Mouse (Mus musculus): Measurements from ENCODE around the gene Pnmal1.

The Pnmal1 gene

DNA sequence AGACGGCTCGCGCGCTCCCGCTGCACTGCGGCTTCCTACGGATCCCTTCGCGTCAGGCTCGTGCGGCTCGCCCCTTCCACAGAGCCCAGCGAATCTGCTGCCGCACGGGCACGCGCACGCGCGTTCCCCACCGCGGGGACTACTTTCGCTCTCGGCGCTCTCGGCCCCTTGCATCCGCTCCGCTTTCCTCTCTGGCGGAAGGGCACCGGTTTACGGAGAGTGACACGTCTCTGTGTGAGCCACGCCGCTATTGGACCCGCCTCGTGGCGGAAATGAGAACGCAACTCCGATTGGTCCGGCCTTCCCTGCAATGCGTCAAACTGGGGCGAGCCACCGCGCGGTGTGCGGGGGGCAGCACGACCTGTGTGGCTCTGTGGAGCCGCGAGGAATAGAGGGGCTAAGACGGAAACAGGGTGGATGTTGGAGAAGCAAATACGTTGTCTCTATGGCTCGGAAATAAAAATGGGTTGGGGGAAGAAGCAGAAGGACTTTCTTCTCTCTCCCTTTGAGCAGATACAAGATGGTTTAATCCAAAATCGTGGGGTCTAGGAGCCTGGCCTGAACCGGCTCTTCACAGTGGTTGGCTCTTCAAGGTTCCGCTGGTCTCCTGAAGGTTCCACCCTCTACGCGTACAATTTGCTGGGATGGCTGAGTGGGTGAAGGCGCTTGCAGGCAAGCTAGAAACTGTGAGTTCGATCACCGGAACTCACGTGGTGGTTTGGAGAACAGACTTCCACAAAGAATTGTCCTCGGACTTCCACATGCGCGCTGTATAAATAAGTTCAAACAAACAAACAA, 35.2 kb upstream of the Pnmal1 start, which contains the start of gene Calm3:
Gene Calm3, minus strand, starts transcription at position 78 of the 798 bp plus-strand sequence.
- peak; percentile 98 to 100 for DNase-seq (ENCODE audit: low spot score in 2 of 2)

DNA sequence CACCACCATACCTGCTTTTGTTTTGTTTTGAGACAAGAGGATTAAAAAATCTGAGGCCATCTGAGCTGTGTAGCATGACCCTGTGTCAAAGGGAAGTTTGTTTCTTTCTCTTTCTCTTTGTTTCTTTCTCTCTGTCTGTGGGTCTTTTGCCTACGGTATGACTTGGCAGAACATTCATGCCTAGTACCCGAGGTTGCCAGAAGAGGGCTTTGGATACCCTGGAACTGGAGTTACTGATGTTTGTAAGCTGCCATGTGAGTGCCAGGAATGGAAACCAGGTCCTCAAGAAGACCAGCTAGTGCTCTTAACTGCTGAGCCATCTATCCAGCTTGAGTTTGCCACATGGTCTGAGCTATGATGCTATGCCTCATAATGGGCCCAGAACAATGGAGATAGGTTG, 31.1 kb upstream of the Pnmal1 start:
- DNase-seq (ENCODE audit: low spot score in 2 of 2): no peak

DNA sequence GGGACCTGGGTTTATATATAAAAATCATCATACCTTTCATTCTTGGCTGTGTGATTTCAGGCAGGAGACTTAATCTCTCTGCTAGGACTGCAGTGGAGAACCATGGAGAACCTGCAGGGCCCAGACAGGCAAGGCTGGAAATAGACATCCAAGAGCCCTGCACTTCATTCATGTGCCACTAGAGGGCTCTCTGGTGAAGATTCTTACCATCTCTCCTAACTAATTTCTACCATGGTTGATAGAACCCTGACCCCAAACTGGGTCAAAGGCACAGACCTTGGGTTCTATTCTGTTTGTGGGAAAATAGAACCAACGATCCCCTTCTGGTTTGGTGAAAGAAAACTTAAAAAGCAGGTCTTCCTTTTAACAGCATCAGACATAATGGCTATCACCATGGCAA, 28.6 kb upstream of the Pnmal1 start:
- peak in 1 of 2 experiments; percentile 70 for DNase-seq (ENCODE audit: low spot score in 2 of 2)

DNA sequence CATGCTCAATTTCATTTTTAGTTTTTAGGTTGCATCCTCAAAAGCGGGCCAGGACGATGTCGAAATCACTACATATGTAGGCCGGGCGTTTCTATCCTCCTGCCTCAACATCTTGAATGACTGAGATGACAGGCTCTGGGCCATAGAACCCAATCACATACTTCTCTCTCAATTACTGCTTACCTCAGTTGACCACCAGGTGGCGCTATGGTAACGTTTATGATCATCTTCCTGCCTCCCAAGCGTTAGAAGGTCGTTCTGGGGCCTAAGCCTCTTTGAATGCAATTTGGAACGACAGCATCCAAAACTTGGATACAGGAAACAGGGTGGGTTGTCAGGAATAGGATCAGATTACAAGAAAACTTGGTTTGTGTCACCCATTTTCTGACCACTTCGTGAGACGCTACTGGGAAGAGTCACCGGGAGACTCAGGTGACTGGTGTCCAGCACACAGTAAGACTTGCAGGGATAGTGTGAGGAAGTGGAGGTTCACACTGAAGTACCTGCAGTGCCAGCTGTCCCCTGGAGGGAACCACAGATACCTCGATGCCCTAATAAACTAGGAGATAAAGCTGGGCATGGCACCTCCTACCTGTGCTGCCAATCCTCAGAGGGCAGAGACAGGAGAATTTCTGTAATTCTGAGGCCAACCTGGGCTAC, 27.4 kb upstream of the Pnmal1 start:
- DNase-seq (ENCODE audit: low spot score in 2 of 2): peak in 1 of 2 experiments; percentile 86

DNA sequence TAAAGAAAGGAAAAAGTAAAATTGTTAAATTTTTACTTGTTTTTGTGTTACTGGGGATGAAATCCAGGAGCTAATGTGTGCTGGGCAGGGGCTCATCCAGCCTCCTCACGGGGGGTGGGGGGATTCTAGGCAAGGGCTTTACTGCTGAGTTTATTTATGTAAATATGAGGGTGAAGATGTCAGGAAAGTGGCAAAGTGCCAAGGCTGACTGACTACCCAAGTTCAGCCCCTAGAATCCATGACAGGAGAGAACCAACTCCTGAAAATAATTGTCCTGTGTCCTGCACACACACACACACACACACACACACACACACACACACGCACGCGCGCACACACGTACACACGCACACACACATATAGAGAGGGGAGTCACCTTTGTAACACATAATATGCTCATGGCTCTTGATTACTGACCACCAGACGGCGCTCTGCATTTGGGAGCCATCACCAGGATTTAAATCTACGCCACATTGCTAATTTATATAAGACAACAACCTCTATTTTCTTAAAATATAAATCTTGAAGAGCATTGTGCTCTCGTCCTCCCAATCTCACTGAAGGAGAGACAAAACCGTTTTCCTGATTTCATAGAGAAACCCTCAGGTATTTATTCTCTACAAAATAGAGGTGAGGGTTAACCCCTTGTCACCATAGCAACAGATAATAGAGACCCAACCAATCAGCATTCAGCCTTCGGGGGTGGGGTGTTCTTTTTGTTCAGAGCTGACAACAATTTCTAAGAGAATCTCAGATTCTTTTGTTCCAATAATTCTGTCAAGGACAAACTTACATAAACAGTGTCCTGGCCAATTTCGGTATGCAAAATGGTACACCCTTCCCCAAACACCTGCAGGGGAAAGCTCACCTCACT, 26.5 kb upstream of the Pnmal1 start:
- DNase-seq (ENCODE audit: low spot score in 2 of 2): peak in 1 of 2 experiments; percentile 68

DNA sequence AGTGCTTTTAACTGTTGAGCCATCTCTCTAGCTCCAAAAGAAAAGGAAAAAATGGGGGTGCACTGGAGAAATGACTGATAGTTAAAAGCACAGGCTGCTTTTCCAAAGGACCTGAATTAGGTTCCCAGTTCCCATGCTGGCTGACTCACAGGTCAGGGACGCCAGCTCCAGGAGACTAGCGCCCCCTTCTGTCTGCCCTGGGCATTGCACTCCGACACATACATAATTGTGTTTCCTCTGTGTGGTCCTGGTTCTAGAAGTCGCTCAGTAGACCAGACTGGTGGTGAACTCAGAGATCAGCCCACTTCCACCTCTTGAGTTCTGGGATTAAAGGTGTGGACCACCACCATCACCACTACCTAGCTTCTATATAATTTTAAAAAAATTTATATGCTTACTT, 22.2 kb upstream of the Pnmal1 start:
- DNase-seq (ENCODE audit: low spot score in 2 of 2): no peak

DNA sequence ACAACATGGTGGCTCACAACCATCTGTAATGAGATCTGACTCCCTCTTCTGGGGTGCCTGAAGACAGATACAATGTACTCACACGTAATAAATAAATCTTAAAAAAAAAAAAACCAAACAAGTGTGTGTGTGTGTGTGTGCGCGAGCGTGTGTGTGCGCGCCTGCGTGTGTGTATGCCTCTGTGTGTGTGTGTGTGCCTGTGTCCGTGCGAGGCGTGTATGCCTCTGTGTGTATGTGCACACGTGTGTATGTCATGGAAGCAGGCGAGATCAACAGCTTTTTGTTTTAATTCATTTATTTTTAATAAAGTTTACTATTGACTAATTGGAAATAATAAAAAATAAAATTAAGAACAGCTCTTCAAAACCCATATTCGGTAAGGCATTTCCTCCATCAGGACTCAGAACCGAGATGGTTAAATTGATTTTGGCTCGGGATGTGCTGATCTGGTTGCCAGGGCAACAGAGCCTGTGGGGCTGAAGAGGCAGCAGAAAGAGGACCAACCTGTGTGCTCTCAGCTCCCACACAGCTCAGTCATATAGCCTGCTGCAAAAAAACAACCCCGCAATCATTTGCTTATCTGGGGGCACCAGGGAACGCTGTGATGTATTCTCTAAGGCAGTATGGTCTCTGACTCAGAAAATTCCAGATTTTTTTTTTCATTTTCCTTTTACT, 21.2 kb upstream of the Pnmal1 start:
- DNase-seq (ENCODE audit: low spot score in 2 of 2): peak in 1 of 2 experiments; percentile 66

DNA sequence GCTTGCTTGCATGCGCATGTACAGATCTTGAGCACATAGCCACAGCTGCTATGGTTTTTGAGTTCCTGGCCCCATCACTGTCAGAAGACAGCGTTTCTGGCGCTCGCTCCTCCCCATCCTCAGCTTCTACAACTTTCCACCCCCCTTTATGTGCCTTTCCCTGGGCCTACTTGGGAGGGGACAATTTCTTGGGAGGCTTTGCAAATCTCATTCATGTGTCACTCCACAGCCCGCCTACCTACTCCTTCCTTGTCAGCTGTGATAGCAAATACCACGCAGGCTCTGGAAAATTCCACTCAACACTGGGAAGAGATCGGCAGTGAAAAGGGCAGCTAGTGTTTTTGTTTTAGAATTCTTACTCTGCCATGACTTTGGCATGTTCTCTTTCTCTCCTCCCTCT, 19.2 kb upstream of the Pnmal1 start:
- DNase-seq (ENCODE audit: low spot score in 2 of 2): no peak

DNA sequence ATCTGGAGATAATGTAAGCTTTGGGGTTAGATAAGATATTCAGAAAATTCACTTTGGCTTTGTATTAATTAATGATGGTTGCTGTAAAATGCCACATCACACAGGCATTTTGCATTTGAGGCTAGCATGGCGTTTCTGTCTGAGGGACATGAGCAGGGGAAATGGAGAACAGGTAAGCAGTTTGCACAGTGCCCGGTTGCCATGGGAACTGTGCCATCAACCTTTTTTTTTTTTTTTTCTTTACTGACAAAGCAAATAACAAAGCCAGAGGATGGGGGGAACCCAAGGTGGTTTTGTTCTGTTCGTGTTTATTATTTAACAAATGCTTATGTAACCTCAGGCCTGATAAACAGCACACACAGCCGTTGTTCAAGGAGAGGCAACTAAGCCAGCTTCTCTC, 16.6 kb upstream of the Pnmal1 start:
- no peak for DNase-seq (ENCODE audit: low spot score in 2 of 2)

DNA sequence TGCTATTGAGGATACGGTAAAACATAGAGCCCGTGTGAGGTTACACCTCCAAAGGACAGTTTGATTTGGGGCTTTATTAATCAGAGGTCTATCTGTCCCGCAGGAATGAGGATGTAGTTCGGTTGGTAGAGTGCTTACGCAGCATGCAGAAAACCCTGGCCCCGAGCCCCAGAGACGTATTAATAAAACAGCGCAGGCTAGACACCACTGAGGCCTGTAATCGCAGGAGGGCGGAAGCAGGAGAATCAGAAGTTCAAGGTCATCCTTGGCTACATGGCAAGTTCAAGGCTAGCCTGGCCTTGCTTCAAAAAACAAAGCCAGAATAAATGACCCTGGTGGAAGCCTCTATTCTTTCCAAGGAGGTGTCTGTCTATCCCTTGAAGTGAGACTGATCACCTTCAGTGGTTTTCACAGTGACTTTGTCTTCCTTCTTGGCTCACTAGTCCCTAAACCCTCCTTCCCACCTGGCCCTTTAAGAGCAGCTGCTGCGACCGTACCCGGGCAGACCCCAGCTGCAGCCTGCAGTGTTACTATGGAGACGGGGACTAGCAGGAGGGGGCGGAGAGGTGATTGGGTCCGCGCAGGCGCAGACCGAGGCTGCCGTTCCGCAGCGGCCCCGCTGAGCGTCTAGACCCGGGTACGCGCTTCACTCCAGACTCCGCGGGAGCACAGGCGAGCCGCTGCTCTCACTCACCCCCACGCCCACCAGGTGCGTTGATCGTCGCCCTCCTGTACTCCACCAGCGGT, 15.2 kb upstream of the Pnmal1 start, which contains the start of gene Pnmal2:
Gene Pnmal2, plus strand, starts transcription at position 622 of the 747 bp plus-strand sequence.
- DNase-seq (ENCODE audit: low spot score in 2 of 2): peak; percentile 88 to 90

DNA sequence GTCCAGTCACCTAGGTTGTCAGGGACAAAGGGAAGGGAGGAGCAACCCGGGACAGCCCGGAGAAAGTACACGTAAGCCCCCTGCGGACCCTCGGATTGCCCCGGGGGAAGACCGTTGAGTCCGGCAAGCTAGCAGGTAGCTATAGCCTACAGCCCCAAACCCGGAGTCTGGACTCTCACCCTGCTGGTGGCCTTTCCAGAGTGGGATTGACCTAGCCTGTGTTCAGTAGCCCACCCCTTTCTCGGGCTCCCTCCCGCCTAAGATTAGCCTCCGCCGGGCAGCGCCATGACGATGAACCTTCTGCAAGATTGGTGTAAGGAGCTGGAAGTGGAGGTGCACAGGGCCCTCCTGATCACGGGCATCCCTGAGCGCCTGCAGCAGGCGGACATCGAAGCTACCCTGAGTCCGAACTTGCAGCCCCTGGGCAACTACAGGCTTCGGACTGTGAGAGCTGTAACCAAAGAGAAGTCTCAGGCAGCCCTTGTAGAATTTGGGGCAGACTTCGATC, 14.6 kb upstream of the Pnmal1 start:
- no peak for DNase-seq (ENCODE audit: low spot score in 2 of 2)

DNA sequence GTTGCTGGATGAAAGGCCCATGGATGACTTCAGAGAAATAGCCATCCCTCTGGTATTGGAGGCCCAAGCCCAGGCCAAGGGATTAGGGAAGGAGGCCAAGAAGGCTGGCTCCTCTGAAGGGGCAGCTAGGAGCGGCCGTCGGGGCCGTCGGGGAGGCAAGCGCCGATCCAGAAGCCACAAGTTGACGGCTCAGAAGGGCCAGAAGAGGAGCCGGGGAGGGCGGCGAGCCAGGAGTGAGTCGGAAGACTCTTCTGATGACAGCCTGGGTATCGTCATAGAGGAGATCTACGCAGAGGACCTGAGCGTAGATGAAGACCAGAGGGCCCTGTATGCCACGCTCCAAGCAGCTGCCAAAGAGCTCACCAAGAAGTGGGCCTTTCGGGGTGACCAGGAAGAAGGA, 14.1 kb upstream of the Pnmal1 start:
- DNase-seq (ENCODE audit: low spot score in 2 of 2): no peak

DNA sequence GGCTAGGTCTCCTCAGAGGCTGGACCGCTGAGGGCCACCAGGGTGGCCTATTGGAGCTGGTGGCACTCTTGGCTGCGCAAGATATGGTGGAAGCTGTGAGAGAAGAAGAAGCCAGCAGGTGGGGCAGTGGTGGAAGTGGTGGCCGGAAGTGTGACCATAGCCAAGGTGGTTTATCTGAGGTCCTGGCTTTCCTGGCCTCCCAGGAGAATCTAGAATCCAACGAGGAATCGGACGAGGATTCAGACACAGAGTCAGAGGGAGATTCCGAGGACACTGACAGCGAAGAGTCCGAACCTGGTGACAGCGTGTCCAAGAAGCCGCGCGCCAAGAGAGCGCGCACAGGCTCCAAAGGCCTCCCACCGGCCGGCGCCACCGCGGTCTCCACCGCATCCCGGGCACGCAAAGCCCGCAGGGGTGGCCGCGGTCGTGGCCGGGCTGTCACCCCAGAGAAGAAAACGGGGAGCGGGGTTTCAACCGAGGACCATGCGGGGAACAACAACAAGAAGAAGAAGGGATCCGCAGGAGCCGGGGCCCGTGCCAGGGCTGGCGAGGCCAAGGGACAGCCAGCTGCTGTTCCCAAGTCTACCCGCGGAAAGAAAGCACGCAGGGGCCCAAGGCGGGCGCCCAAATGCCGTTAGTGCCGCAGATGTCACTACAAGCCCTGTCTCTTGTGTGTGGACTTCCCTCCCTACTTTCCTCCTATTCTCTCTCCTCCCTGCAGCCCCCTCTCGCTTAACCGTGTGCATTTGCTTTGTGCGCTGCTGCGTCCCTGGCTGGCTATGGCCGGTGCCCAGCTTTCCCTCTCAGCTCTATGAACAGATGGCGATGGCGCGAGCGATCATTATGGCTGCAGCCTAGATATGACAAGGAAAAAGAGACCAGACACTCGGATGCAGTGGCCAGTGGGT, 12.8 kb upstream of the Pnmal1 start:
- no peak for DNase-seq (ENCODE audit: low spot score in 2 of 2)

DNA sequence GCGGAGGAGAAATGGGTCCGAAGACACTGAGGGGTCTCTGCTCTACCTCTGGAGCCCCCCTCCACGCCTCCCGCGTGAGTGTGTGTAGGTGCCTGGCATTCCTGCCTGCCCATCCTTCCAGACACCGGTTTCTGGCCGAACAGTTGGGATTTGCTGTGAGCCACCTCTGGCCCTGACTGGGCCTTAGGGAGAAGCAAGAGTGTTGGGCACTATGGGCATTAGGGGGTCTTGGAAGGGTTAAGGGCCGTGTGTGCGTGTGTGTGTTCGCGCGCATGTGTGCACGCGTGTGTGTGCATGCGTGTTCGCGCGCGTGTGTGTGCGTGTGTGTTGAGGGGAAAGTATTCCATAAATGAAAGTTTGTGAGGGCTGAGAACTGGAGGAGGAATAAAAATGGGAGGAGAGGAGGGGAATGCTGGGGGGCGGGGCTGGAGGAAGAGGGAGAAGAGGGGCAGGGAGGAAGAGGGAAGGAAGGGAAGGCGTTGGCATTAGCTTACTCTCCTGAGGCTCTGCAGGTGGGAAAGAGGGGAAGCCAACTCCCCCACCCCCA, 12.1 kb upstream of the Pnmal1 start:
- no peak for DNase-seq (ENCODE audit: low spot score in 2 of 2)

DNA sequence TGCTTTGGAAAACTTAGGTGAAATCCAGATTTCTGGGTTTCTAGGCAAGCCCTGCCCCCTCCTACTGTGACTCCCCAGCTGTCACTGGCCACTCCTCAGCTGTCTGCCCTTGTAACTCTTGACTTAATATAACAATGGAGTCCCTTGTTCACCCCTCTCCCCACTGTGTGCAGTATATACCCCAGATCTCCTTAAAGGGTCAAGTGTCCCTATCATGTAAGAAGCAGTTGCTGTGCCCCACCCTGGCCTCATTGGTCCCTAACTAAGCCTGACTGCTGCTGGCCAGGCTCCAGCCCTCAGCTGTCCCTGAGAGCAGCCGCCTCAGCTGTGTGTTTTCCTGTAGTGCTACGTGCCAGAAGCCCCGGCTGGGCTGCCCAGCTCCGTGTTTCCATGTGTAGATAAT, 11.5 kb upstream of the Pnmal1 start:
- DNase-seq (ENCODE audit: low spot score in 2 of 2): no peak

DNA sequence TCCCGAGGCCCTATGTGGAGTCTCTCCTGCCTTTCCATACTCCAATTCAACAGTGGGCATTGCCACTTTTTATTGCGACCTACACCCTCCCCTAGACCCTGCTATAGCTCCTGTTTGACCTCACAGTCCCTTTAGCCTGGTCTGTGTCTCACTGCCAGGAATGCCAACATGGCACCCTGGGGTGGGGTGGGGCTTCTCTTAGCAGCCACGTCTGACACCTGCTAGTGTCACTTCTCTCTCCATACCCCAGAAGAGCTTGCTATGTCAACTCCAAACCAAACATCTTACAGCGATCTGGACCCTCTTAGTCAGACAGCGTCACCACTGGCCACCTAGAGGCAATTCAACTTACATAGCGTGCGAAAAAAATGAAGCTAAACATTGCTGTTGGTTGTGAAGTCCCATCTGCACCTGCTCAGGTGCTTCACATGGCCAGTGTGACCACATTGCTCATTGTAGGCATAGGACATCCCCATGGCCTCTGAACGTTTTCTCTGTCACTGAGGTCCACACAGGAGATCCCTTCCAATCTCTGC, 10.5 kb upstream of the Pnmal1 start:
- no peak for DNase-seq (ENCODE audit: low spot score in 2 of 2)

DNA sequence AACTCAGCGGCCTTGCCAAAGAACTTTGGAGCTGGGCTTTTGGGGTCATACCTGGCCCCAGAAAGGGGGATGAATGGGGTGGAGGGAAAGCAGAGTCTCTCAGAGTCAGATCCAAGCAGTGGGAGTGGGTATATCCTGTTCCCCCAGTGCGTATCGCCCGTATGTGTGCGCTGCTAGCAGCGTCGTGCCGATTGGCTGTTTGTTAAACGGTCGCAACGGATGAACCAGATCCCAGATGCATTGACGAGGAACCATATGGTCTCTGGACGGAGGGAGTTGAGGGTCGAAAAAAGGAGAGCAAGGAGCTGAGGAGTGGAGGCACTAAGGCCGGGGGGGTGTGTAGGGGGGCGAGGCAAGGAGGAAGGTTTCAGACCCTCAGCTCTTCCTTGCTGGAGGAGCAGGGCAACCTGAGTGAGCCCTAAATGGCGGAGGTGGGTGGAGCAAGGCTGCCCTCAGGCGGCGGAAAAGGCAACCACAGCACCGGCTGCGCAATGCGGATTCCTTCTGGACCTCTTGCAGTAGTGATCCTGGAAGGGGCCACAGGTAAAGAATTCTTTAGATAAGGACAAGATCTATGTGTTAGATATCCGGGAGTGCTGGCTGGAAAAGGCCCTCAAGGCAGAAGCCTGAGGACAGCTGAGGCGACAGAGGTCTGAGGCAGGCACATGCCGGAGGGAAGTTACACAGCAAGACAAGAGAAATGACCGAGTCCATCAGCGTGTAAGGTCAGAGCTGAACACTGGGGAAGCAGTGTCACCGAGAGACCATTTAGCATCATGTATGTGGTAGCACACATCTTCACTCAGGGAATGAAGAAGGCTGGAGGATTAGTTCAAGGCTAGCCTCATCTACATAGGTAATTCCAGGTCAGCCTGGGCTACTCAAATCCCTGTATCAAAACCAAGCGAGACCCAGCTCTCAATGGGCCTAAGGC, 9.3 kb upstream of the Pnmal1 start:
- peak in 1 of 2 experiments; percentile 82 for DNase-seq (ENCODE audit: low spot score in 2 of 2)
